Mouse (Mus musculus) mouse trophoblast stem cell (cell line): ENCODE results near the gene Cbl.

ENCODE experiments used
- in situ Hi-C, 2 experiments: fragments of 300-500 bp; cut with MseI, MboI; formaldehyde crosslinking; loops; 2 replicates in 1 of 2; 3 replicates in 1 of 2; pipeline ENCODE4 v1.15.1; 2025

Cbl gene

GRCm38 (mm10) chr9:44240399-44240798, 6.5 kb upstream of the Cbl start, which contains the start of gene Ccdc153:
Ccdc153 (plus strand) TSS chr9:44240676.
- in situ Hi-C loops = no loop called here

GRCm38 (mm10) chr9:44239447-44239846, 5.6 kb upstream of the Cbl start:
- in situ Hi-C loops = no loop called here

GRCm38 (mm10) chr9:44238501-44239190, 4.8 kb upstream of the Cbl start:
- in situ Hi-C loops = no loop called here

- in situ Hi-C loops = no loop called here
These were observed 3.3 kb upstream of the Cbl start for GRCm38 (mm10) chr9:44237128-44237527.

GRCm38 (mm10) chr9:44236601-44237000, 2.8 kb upstream of the Cbl start:
- in situ Hi-C loops = no loop called here

- in situ Hi-C loops = no loop called here
These were observed 904 bp upstream of the Cbl start for GRCm38 (mm10) chr9:44234479-44235427.

GRCm38 (mm10) chr9:44233021-44233801, 638 bp downstream of the Cbl start:
- in situ Hi-C loops = no loop called here

GRCm38 (mm10) chr9:44231609-44232008, 2.2 kb downstream of the Cbl start:
- in situ Hi-C loops = no loop called here

- in situ Hi-C loops = no loop called here
These were observed 7.9 kb downstream of the Cbl start for GRCm38 (mm10) chr9:44225993-44226392.

GRCm38 (mm10) chr9:44213538-44213937, 20.3 kb downstream of the Cbl start:
- in situ Hi-C loops = no loop called here

GRCm38 (mm10) chr9:44212406-44212805, 21.4 kb downstream of the Cbl start:
- in situ Hi-C loops = no loop called here

GRCm38 (mm10) chr9:44209416-44209815, 24.4 kb downstream of the Cbl start:
- in situ Hi-C loops = no loop called here

- in situ Hi-C loops = no loop called here
These were observed 26.0 kb downstream of the Cbl start for GRCm38 (mm10) chr9:44207840-44208239.

- in situ Hi-C loops = no loop called here
These were observed 33.4 kb downstream of the Cbl start for GRCm38 (mm10) chr9:44200458-44200857.

GRCm38 (mm10) chr9:44199580-44199979, 34.3 kb downstream of the Cbl start:
- in situ Hi-C loops = no loop called here

GRCm38 (mm10) chr9:44199166-44199565, 34.7 kb downstream of the Cbl start:
- in situ Hi-C loops = no loop called here

GRCm38 (mm10) chr9:44196354-44196753, 37.5 kb downstream of the Cbl start:
- in situ Hi-C loops = no loop called here

- in situ Hi-C loops = no loop called here
These were observed 39.8 kb downstream of the Cbl start for GRCm38 (mm10) chr9:44194000-44194399.

GRCm38 (mm10) chr9:44192794-44193193, 41.1 kb downstream of the Cbl start:
- in situ Hi-C loops = no loop called here

GRCm38 (mm10) chr9:44192312-44192711, 41.5 kb downstream of the Cbl start:
- in situ Hi-C loops = no loop called here

- in situ Hi-C loops = no loop called here
These were observed 42.7 kb downstream of the Cbl start for GRCm38 (mm10) chr9:44191166-44191565.

- in situ Hi-C loops = no loop called here
These were observed 45.6 kb downstream of the Cbl start for GRCm38 (mm10) chr9:44188223-44188622.
